Mouse (Mus musculus): ENCODE measurements around the gene Ripor3. TPM values are rescaled to one million over a fixed set of nuclear protein-coding genes. Genes with fewer than 3 reads are reported as not detected.

Ripor3 gene
- polyA plus RNA-seq, 1 experiment from 2014 or later: 2.1 TPM

DNA sequence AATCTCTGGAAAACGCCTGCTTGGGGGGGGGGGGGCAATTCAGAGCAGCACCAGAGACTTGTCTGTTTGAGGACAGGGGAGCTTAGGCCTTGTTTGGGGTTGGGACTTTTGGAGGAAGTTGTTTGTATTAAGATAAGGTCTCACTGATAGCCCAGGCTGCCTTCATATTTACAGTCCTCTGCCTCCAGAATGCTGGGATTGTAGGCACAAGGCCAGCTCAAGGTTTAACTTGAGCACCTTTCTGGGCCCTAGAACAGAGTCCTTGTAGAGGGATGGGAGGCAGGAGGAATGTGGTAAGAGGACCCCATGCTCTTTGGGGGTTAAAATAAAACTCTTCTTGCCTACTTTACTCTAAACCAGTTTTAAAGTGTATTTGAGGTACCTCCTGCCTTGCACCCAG lies 37.6 kb downstream of the Ripor3 start:
- Histone ChIP-seq H3K9ac (ENCODE audit: low read depth, low read length) (no peak overlapping the region), H3K4me2 (no peak overlapping the region), H3K9me3 (replicated peaks; ENCODE audit: control insufficient read depth, low read length) (no peaks in the 10 kb centered on the region), H3K4me3 (ENCODE audit: low read depth, low read length) (no peak overlapping the region), H3K36me3 (ENCODE audit: control insufficient read depth, insufficient read depth, low read length) (peaks cover 41% of the 10 kb centered on the region), H3K27ac (ENCODE audit: low read depth, low read length) (peak overlapping the region; percentile 54), H3K4me1 (ENCODE audit: control insufficient read depth, insufficient read depth, low read length) (peaks cover 31% of the 10 kb centered on the region), H3K27me3 (ENCODE audit: control insufficient read depth, insufficient read depth, low read length) (no peaks in the 10 kb centered on the region)
- 0% methylated on average over 1 of the region's 1 CpGs for WGBS (ENCODE audit: insufficient replicate concordance)
- no peak for ATAC-seq (replicated peaks; ENCODE audit: insufficient number of reproducible peaks, low FRiP score, low TSS enrichment)

DNA sequence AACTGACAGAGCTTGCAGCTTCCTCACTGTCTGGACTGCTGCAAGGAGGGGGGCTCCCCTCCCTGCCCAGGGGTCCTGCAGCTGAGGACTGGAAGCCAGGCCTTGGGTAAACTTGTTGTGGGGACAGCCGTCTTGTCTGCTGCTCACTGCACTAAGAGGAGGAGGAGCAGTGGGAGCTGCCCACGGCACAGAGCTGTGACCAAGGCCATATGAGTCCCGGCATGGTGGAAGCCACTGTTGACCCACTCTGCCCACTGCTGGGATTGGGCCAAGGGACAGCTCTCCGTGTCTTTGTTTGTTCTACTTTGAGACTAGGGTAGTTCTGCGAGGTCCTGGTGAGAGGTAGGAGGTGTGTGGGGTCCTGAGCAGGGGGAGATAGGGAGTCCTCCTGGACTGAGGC lies 38.3 kb downstream of the Ripor3 start:
- no peak overlapping the region for H3K4me2 ChIP-seq
- H3K4me3 ChIP-seq (ENCODE audit: low read depth, low read length): no peak overlapping the region
- no peaks in the 10 kb centered on the region for H3K9me3 ChIP-seq (replicated peaks; ENCODE audit: control insufficient read depth, low read length)
- no peak for ATAC-seq (replicated peaks; ENCODE audit: insufficient number of reproducible peaks, low FRiP score, low TSS enrichment)
- WGBS (ENCODE audit: insufficient replicate concordance): 39% methylated on average over 5 of the region's 5 CpGs
- H3K4me1 ChIP-seq (ENCODE audit: control insufficient read depth, insufficient read depth, low read length): peaks cover 31% of the 10 kb centered on the region
- H3K36me3 ChIP-seq (ENCODE audit: control insufficient read depth, insufficient read depth, low read length): peaks cover 41% of the 10 kb centered on the region
- no peak overlapping the region for H3K9ac ChIP-seq (ENCODE audit: low read depth, low read length)
- H3K27ac ChIP-seq (ENCODE audit: low read depth, low read length): peak overlapping the region; percentile 0; the same call in 1 of the 2 replicates
- H3K27me3 ChIP-seq (ENCODE audit: control insufficient read depth, insufficient read depth, low read length): no peaks in the 10 kb centered on the region

DNA sequence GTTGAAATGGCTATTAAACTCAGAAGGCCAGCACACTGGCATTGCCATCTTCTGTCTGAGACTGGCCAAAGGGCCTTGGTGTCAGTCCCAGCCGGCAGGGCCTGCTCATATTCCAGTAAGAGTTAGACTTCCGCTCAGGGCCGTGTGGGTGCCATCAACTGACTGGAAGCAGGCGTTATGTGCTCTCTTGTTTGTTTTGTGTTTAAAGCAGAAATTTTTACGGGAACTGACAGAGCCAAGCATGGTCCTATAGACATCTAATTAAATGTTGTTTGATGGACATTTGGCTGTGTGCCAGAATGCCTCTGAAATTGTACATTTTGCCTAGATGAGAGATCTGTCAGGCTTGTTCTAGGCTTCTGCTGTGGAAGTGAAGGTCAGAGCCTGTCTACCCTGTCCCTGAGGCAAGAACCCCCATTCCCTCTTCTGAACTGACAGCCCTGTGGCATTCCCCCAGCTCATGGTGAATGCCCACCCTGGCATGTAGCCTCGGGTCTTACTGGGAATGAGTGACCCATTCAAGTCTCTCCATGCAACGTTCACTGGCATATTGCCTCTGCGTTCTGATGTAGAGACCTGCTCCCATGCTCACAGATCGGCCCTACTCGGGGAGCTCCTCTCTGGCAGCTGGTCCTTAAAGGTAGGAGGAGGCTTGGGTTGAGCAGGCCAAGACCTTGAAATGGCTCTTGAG lies 40.4 kb downstream of the Ripor3 start:
- peaks cover 31% of the 10 kb centered on the region for H3K36me3 ChIP-seq (ENCODE audit: control insufficient read depth, insufficient read depth, low read length)
- WGBS (ENCODE audit: insufficient replicate concordance): 89% methylated on average over 10 of the region's 10 CpGs
- no peak overlapping the region for H3K4me3 ChIP-seq (ENCODE audit: low read depth, low read length)
- H3K9ac ChIP-seq (ENCODE audit: low read depth, low read length): no peak overlapping the region
- no peaks in the 10 kb centered on the region for H3K27me3 ChIP-seq (ENCODE audit: control insufficient read depth, insufficient read depth, low read length)
- H3K4me2 ChIP-seq: no peak overlapping the region
- H3K4me1 ChIP-seq (ENCODE audit: control insufficient read depth, insufficient read depth, low read length): peaks cover 31% of the 10 kb centered on the region
- ATAC-seq (replicated peaks; ENCODE audit: insufficient number of reproducible peaks, low FRiP score, low TSS enrichment): no peak
- no peaks in the 10 kb centered on the region for H3K9me3 ChIP-seq (replicated peaks; ENCODE audit: control insufficient read depth, low read length)
- H3K27ac ChIP-seq (ENCODE audit: low read depth, low read length): no peak overlapping the region

DNA sequence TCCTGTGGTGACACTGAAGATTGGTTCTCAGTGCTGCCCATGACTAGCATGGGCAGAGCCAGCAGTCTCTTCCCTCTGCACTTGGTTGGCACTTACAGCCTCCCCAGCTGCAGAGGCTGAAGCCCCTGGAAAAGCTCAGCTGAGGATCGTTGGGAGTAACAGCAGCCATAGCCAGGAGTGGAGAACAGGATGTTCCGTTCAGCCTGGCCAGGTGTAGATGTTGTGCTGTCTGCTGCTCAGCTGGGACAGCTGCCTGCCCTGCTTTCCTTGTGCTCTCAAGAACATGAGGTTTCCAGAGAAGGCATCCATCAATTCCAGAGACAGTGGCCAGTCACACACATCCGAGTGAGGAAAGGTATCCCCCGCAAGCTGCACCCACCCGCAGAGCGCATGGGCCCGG lies 41.9 kb downstream of the Ripor3 start:
- ATAC-seq (replicated peaks; ENCODE audit: insufficient number of reproducible peaks, low FRiP score, low TSS enrichment): no peak
- H3K9ac ChIP-seq (ENCODE audit: low read depth, low read length): no peak overlapping the region
- WGBS (ENCODE audit: insufficient replicate concordance): 91% methylated on average over 7 of the region's 7 CpGs
- peaks cover 27% of the 10 kb centered on the region for H3K4me1 ChIP-seq (ENCODE audit: control insufficient read depth, insufficient read depth, low read length)
- no peak overlapping the region for H3K27ac ChIP-seq (ENCODE audit: low read depth, low read length)
- peaks cover 23% of the 10 kb centered on the region for H3K36me3 ChIP-seq (ENCODE audit: control insufficient read depth, insufficient read depth, low read length)
- H3K27me3 ChIP-seq (ENCODE audit: control insufficient read depth, insufficient read depth, low read length): no peaks in the 10 kb centered on the region
- no peak overlapping the region for H3K4me3 ChIP-seq (ENCODE audit: low read depth, low read length)
- H3K4me2 ChIP-seq: no peak overlapping the region
- H3K9me3 ChIP-seq (replicated peaks; ENCODE audit: control insufficient read depth, low read length): no peaks in the 10 kb centered on the region

DNA sequence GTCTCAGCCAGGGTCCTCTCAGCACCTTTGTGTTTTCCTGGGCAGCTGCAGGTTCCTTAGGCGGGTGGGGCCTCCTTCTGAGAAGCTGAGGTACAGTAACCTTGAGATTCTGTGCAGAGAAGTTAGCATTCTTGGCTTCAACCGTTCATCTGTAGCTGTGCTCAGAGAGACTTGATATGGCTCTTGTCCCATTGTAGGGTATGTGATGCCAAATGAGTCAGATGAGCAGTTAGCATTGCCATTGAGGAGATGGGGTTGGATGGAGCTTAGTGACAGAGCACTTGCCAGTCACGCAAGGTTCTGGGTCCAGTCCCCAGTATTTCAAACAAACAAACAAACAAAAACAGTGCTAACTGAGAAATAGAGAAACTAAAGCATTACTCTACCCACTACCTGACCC lies 44.5 kb downstream of the Ripor3 start:
- no peaks in the 10 kb centered on the region for H3K27me3 ChIP-seq (ENCODE audit: control insufficient read depth, insufficient read depth, low read length)
- no peak for ATAC-seq (replicated peaks; ENCODE audit: insufficient number of reproducible peaks, low FRiP score, low TSS enrichment)
- no peak overlapping the region for H3K4me2 ChIP-seq
- H3K9ac ChIP-seq (ENCODE audit: low read depth, low read length): no peak overlapping the region
- 94% methylated on average over 3 of the region's 3 CpGs for WGBS (ENCODE audit: insufficient replicate concordance)
- no peak overlapping the region for H3K27ac ChIP-seq (ENCODE audit: low read depth, low read length)
- H3K4me3 ChIP-seq (ENCODE audit: low read depth, low read length): no peak overlapping the region
- H3K4me1 ChIP-seq (ENCODE audit: control insufficient read depth, insufficient read depth, low read length): peaks cover 19% of the 10 kb centered on the region
- peaks cover 20% of the 10 kb centered on the region for H3K36me3 ChIP-seq (ENCODE audit: control insufficient read depth, insufficient read depth, low read length)
- H3K9me3 ChIP-seq (replicated peaks; ENCODE audit: control insufficient read depth, low read length): no peaks in the 10 kb centered on the region

DNA sequence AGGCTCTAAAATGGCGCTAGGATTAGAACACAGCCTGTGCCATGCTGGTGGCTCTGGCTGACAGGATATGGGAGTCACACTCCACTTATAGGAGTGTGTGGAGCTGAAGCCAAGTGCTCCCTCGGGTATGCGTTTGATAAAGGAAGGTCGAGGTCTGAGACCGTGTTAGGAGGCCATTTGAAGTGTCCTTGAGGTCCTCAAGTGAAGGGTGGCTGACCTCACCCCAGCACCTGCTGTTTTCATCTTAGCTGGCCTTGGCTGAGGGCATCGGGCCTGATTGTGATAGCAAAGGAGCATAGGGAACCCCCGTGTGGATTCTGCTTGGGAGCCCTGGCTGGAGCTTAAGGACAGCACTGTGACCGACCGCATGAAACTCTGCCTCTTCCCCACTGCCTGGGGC lies 46.1 kb downstream of the Ripor3 start:
- Histone ChIP-seq H3K4me2 (no peak overlapping the region), H3K27ac (ENCODE audit: low read depth, low read length) (no peak overlapping the region), H3K4me3 (ENCODE audit: low read depth, low read length) (no peak overlapping the region), H3K9me3 (replicated peaks; ENCODE audit: control insufficient read depth, low read length) (no peaks in the 10 kb centered on the region), H3K4me1 (ENCODE audit: control insufficient read depth, insufficient read depth, low read length) (peaks cover 35% of the 10 kb centered on the region), H3K9ac (ENCODE audit: low read depth, low read length) (no peak overlapping the region), H3K27me3 (ENCODE audit: control insufficient read depth, insufficient read depth, low read length) (no peaks in the 10 kb centered on the region), H3K36me3 (ENCODE audit: control insufficient read depth, insufficient read depth, low read length) (peaks cover 16% of the 10 kb centered on the region)
- 75% methylated on average over 9 of the region's 9 CpGs for WGBS (ENCODE audit: insufficient replicate concordance)
- no peak for ATAC-seq (replicated peaks; ENCODE audit: insufficient number of reproducible peaks, low FRiP score, low TSS enrichment)

DNA sequence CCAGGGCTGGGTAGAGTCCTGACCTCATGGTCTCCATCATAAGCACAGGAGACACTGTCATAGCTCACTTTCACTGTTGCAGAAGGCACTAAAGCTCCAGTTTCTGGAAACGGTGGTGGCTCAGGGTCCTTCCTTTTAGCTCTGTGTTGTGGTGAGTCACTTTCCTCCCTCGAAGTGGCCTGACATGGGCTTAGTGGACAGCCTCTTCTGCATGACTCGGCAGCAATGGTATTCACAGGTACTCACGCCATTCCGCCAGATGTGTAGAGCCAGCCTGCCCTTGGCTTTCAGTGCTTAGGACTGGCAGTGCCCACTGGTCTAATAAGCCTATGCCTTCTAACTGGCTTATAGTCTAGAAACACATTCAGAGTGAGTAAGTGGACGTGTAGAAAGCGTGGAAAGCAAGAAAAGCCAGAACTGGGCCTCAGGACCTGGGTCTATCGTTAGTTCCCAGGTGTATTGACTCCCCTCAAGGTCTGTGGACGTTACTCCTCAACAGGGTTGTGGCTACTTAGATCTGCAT lies 46.6 kb downstream of the Ripor3 start:
- ATAC-seq (replicated peaks; ENCODE audit: insufficient number of reproducible peaks, low FRiP score, low TSS enrichment): no peak
- H3K27ac ChIP-seq (ENCODE audit: low read depth, low read length): peak overlapping the region; percentile 32; the same call in 1 of the 2 replicates
- H3K27me3 ChIP-seq (ENCODE audit: control insufficient read depth, insufficient read depth, low read length): no peaks in the 10 kb centered on the region
- H3K36me3 ChIP-seq (ENCODE audit: control insufficient read depth, insufficient read depth, low read length): peaks cover 16% of the 10 kb centered on the region
- no peak overlapping the region for H3K9ac ChIP-seq (ENCODE audit: low read depth, low read length)
- no peaks in the 10 kb centered on the region for H3K9me3 ChIP-seq (replicated peaks; ENCODE audit: control insufficient read depth, low read length)
- 83% methylated on average over 9 of the region's 9 CpGs for WGBS (ENCODE audit: insufficient replicate concordance)
- no peak overlapping the region for H3K4me3 ChIP-seq (ENCODE audit: low read depth, low read length)
- no peak overlapping the region for H3K4me2 ChIP-seq
- peaks cover 39% of the 10 kb centered on the region for H3K4me1 ChIP-seq (ENCODE audit: control insufficient read depth, insufficient read depth, low read length)

DNA sequence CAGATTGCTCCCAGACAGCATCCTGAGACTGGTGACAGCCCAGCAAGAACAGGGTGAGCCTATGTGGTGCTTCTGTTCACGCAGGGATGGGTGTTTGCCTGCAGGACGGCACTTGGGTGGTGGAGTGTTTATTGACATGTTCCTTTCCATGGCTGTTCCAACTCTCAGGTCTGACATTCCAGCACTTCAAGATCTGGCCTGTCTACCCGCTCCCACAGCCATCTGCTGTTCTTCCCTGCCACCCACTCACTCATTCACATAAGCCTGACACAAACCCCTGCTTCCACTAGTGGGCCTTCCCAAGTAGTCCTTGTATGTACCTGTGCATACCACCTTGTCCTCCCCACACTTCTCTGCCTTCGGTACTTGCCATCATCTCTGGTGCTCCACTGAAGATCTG lies 47.2 kb downstream of the Ripor3 start:
- 49% methylated on average over 4 of the region's 4 CpGs for WGBS (ENCODE audit: insufficient replicate concordance)
- no peaks in the 10 kb centered on the region for H3K27me3 ChIP-seq (ENCODE audit: control insufficient read depth, insufficient read depth, low read length)
- peak overlapping the region; percentile 32 for H3K27ac ChIP-seq (ENCODE audit: low read depth, low read length)
- ATAC-seq (replicated peaks; ENCODE audit: insufficient number of reproducible peaks, low FRiP score, low TSS enrichment): no peak
- H3K9ac ChIP-seq (ENCODE audit: low read depth, low read length): no peak overlapping the region
- no peak overlapping the region for H3K4me2 ChIP-seq
- H3K4me1 ChIP-seq (ENCODE audit: control insufficient read depth, insufficient read depth, low read length): peaks cover 46% of the 10 kb centered on the region
- H3K36me3 ChIP-seq (ENCODE audit: control insufficient read depth, insufficient read depth, low read length): peaks cover 13% of the 10 kb centered on the region
- no peaks in the 10 kb centered on the region for H3K9me3 ChIP-seq (replicated peaks; ENCODE audit: control insufficient read depth, low read length)
- H3K4me3 ChIP-seq (ENCODE audit: low read depth, low read length): no peak overlapping the region

DNA sequence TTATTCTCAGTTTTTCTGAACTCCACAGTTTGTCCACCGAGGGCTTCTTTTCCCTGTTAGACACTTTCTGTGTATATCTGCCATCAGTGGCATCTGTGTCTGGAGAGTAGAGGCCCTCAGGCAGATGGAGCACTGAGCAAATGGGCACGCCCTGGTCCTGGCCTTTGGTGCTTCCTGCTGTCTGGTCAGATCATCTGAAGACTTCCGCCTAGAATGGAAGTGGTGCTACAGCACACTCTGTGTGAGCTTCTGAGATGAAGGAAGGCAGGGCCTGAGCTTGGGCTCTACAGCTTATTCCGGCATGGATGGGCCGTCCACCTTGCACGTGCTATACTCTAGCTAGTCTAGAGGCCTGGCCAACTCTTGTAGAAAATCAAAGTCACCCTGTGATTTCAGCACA lies 48.1 kb downstream of the Ripor3 start:
- Histone ChIP-seq H3K27me3 (ENCODE audit: control insufficient read depth, insufficient read depth, low read length) (no peaks in the 10 kb centered on the region), H3K4me1 (ENCODE audit: control insufficient read depth, insufficient read depth, low read length) (peaks cover 54% of the 10 kb centered on the region), H3K36me3 (ENCODE audit: control insufficient read depth, insufficient read depth, low read length) (peaks cover 7% of the 10 kb centered on the region), H3K4me2 (no peak overlapping the region), H3K4me3 (ENCODE audit: low read depth, low read length) (no peak overlapping the region), H3K9me3 (replicated peaks; ENCODE audit: control insufficient read depth, low read length) (no peaks in the 10 kb centered on the region), H3K9ac (ENCODE audit: low read depth, low read length) (no peak overlapping the region), H3K27ac (ENCODE audit: low read depth, low read length) (peak overlapping the region; percentile 4; the same call in 1 of the 2 replicates)
- ATAC-seq (replicated peaks; ENCODE audit: insufficient number of reproducible peaks, low FRiP score, low TSS enrichment): no peak
- WGBS (ENCODE audit: insufficient replicate concordance): 81% methylated on average over 6 of the region's 6 CpGs

Data from heart, embryonic 11.5 days (tissue).